Mouse (Mus musculus): ENCODE measurements around the gene Arhgap23. TPM values are rescaled to one million over a fixed set of nuclear protein-coding genes. Genes with fewer than 3 reads are reported as not detected.

Arhgap23 gene
- polyA plus RNA-seq, 2 experiments, result 7.3 to 17.5 TPM

DNA sequence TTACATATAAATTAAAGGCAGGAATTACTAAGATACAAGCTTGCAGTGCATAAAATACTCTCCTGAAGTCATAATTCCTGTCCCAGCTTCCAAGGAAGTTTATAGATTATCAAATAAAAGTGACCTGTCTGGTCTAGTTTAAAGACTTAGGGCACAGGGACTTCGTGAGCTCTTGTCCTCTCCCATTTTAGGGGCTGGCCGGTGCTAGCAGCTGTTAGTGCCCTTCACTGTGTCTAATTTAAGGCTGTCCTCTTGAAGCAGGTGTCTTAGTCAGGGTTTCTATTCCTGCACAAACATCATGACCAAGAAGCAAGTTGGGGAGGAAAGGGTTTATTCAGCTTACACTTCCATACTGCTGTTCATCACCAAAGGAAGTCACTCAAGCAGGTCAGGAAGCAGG lies 41.9 kb upstream of the Arhgap23 start:
- H3K4me2 ChIP-seq (ENCODE audit: low read depth), result no peak overlapping the region
- H3K9me3 ChIP-seq (ENCODE audit: control insufficient read depth, low read length), result no peaks in the 10 kb centered on the region
- no peak overlapping the region for H3K4me3 ChIP-seq (ENCODE audit: insufficient read depth in 1 of 2, low read depth in 2 of 2, low read length in 2 of 2)
- peaks cover 4% of the 10 kb centered on the region; the same call in 1 of the 2 replicates for H3K36me3 ChIP-seq (replicated peaks; ENCODE audit: control insufficient read depth, insufficient read depth, low read depth)
- H3K27me3 ChIP-seq (ENCODE audit: control insufficient read depth, insufficient read depth, low read length), result no peaks in the 10 kb centered on the region
- ATAC-seq (ENCODE audit: insufficient read depth) (no peak), DNase-seq (ENCODE audit: low read depth in 3 of 3, low spot score in 3 of 3) (no peak)
- no peak overlapping the region for H3K27ac ChIP-seq
- H3K4me1 ChIP-seq (replicated peaks; ENCODE audit: control insufficient read depth in 2 of 2, insufficient read depth in 2 of 2, low read length in 1 of 2), result no peaks in the 10 kb centered on the region
- TF ChIP-seq CTCF (IDR thresholded peaks at IDR 0.05; ENCODE audit: low read depth) (no peak), EP300 (IDR thresholded peaks at IDR 0.05; ENCODE audit: low read depth) (no peak)
- WGBS (ENCODE audit: insufficient replicate concordance), result 75% methylated on average over 2 of the region's 2 CpGs
- H3K9ac ChIP-seq (replicated peaks), result no peak overlapping the region

DNA sequence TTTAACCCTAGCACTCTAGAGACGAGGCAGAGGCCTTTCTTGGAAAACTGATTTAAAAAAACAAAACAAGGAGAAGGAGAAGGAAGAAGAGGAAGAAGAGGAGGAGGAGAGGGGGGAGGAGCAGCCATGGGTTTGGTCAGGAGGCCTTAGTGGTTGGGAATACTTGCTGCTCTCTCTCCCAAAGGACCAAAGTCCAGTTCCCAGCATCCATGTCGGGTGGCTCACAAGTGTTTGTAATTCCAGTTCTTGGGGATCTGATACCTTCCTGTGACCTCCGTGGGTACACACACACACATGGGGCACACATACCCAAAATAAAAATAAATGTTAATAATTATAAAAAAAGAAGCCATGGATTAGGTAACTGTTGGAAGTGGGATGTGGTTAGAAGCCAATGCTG lies 35.3 kb upstream of the Arhgap23 start:
- Histone ChIP-seq H3K4me3 (ENCODE audit: insufficient read depth in 1 of 2, low read depth in 2 of 2, low read length in 2 of 2) (no peak overlapping the region), H3K36me3 (replicated peaks; ENCODE audit: control insufficient read depth, insufficient read depth, low read depth) (peaks cover 8% of the 10 kb centered on the region), H3K9me3 (ENCODE audit: control insufficient read depth, low read length) (no peaks in the 10 kb centered on the region), H3K4me2 (ENCODE audit: low read depth) (no peak overlapping the region), H3K4me1 (replicated peaks; ENCODE audit: control insufficient read depth in 2 of 2, insufficient read depth in 2 of 2, low read length in 1 of 2) (no peaks in the 10 kb centered on the region), H3K9ac (replicated peaks) (no peak overlapping the region), H3K27ac (no peak overlapping the region), H3K27me3 (ENCODE audit: control insufficient read depth, insufficient read depth, low read length) (no peaks in the 10 kb centered on the region)
- ATAC-seq (ENCODE audit: insufficient read depth) (no peak), DNase-seq (ENCODE audit: low read depth in 3 of 3, low spot score in 3 of 3) (no peak)
- TF ChIP-seq EP300 (IDR thresholded peaks at IDR 0.05; ENCODE audit: low read depth), result no peak
- no peak for TF ChIP-seq CTCF (IDR thresholded peaks at IDR 0.05; ENCODE audit: low read depth)
- WGBS (ENCODE audit: insufficient replicate concordance), result 64% methylated on average over 3 of the region's 3 CpGs

DNA sequence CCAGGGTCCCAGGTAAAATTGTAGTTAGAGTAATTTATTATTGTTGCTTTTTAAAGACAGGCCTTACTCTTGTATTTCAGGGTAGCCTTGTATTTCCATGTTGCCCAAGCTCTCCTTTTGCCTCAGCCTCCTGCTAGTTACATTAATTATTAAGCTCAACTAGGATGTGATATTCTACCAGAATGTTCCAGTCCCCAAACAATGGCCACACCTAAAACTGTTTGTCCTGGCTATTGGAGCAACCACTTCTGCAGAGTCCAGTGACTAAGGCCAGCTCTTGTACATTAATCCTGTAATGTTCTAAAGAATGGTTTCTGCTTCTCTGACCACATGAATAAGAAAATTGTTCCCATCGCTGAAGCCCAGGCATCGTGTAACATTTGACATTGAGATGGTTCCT lies 32.3 kb upstream of the Arhgap23 start:
- ATAC-seq (ENCODE audit: insufficient read depth) (no peak), DNase-seq (ENCODE audit: low read depth in 3 of 3, low spot score in 3 of 3) (no peak)
- Histone ChIP-seq H3K9ac (replicated peaks) (no peak overlapping the region), H3K4me3 (ENCODE audit: insufficient read depth in 1 of 2, low read depth in 2 of 2, low read length in 2 of 2) (no peak overlapping the region), H3K9me3 (ENCODE audit: control insufficient read depth, low read length) (no peaks in the 10 kb centered on the region), H3K27ac (no peak overlapping the region), H3K4me2 (ENCODE audit: low read depth) (no peak overlapping the region), H3K4me1 (replicated peaks; ENCODE audit: control insufficient read depth in 2 of 2, insufficient read depth in 2 of 2, low read length in 1 of 2) (no peaks in the 10 kb centered on the region), H3K27me3 (ENCODE audit: control insufficient read depth, insufficient read depth, low read length) (no peaks in the 10 kb centered on the region), H3K36me3 (replicated peaks; ENCODE audit: control insufficient read depth, insufficient read depth, low read depth) (peaks cover 11% of the 10 kb centered on the region)
- no peak for TF ChIP-seq CTCF (IDR thresholded peaks at IDR 0.05; ENCODE audit: low read depth)
- 89% methylated on average over 2 of the region's 2 CpGs for WGBS (ENCODE audit: insufficient replicate concordance)

DNA sequence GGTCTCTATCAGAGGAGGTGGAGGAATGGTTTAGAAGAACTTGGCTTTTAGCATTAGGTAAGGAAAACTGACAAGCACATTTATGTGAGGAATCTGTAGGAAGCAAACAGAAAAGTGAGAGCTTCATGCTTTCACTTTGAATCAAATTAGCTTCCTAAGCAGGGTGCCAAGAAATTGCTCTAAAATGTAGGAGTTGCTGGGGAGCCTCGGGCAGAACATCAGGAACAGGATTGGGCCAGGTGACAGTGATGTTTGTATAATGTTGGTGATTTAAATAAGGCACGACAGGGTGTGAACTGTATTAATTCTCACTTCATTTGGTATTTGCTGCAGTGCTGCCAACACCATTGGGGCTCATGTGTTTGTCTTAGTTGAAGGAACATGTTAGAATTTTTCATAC lies 31.6 kb upstream of the Arhgap23 start:
- H3K4me2 ChIP-seq (ENCODE audit: low read depth), result no peak overlapping the region
- H3K36me3 ChIP-seq (replicated peaks; ENCODE audit: control insufficient read depth, insufficient read depth, low read depth), result peaks cover 6% of the 10 kb centered on the region
- ATAC-seq (ENCODE audit: insufficient read depth) (no peak), DNase-seq (ENCODE audit: low read depth in 3 of 3, low spot score in 3 of 3) (no peak)
- no peak overlapping the region for H3K9ac ChIP-seq (replicated peaks)
- 65% methylated on average over 2 of the region's 2 CpGs for WGBS (ENCODE audit: insufficient replicate concordance)
- no peaks in the 10 kb centered on the region for H3K9me3 ChIP-seq (ENCODE audit: control insufficient read depth, low read length)
- no peaks in the 10 kb centered on the region for H3K4me1 ChIP-seq (replicated peaks; ENCODE audit: control insufficient read depth in 2 of 2, insufficient read depth in 2 of 2, low read length in 1 of 2)
- H3K27me3 ChIP-seq (ENCODE audit: control insufficient read depth, insufficient read depth, low read length), result no peaks in the 10 kb centered on the region
- no peak for TF ChIP-seq EP300 (IDR thresholded peaks at IDR 0.05; ENCODE audit: low read depth)
- no peak for TF ChIP-seq CTCF (IDR thresholded peaks at IDR 0.05; ENCODE audit: low read depth)
- H3K4me3 ChIP-seq (ENCODE audit: insufficient read depth in 1 of 2, low read depth in 2 of 2, low read length in 2 of 2), result no peak overlapping the region
- no peak overlapping the region for H3K27ac ChIP-seq

DNA sequence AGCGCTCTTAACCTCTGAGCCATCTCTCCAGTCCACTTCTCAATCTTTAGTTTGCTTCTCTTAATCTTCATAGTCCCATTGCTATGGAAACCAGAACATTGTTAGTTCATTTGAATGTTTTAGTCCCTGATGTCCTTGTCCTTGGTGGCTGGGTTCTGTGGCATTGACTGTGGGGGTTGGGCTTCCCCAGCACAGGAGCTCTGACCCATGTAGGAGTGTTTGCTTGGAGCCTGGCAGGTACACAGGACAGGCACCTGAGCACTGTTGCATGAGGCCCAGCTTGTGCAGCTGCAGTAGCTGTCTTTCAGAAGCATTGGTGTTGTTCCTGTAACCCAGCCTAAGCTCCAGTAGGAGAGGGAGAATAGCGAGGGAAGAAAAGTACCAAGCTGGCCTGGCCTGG lies 27.5 kb upstream of the Arhgap23 start:
- Histone ChIP-seq H3K36me3 (replicated peaks; ENCODE audit: control insufficient read depth, insufficient read depth, low read depth) (peaks cover 8% of the 10 kb centered on the region), H3K9me3 (ENCODE audit: control insufficient read depth, low read length) (no peaks in the 10 kb centered on the region), H3K4me2 (ENCODE audit: low read depth) (no peak overlapping the region), H3K9ac (replicated peaks) (no peak overlapping the region), H3K27ac (no peak overlapping the region), H3K4me3 (ENCODE audit: insufficient read depth in 1 of 2, low read depth in 2 of 2, low read length in 2 of 2) (no peak overlapping the region), H3K27me3 (ENCODE audit: control insufficient read depth, insufficient read depth, low read length) (no peaks in the 10 kb centered on the region), H3K4me1 (replicated peaks; ENCODE audit: control insufficient read depth in 2 of 2, insufficient read depth in 2 of 2, low read length in 1 of 2) (no peaks in the 10 kb centered on the region)
- whole genome bisulfite sequencing (ENCODE audit: insufficient replicate concordance), result 94% methylated on average over 2 of the region's 2 CpGs
- ATAC-seq (ENCODE audit: insufficient read depth), result no peak
- DNase-seq (ENCODE audit: low read depth in 3 of 3, low spot score in 3 of 3), result no peak
- TF ChIP-seq EP300 (IDR thresholded peaks at IDR 0.05; ENCODE audit: low read depth), result no peak
- no peak for TF ChIP-seq CTCF (IDR thresholded peaks at IDR 0.05; ENCODE audit: low read depth)
